Mouse (Mus musculus) frontal cortex, postnatal 36 days (tissue): ENCODE measurements around the gene C4b.
"Not testable (repeated sequence)": the region's sequence is repeated elsewhere in the genome, so short reads cannot be mapped to it uniquely, and the experiment has no call there.

Source experiments
- DNase-seq, 2 experiments: peaks; one replicate each; pipeline ENCODE4 v3.0.0; 2022; ENCODE audit warnings: low spot score in 2 of 2

Gene C4b

DNA sequence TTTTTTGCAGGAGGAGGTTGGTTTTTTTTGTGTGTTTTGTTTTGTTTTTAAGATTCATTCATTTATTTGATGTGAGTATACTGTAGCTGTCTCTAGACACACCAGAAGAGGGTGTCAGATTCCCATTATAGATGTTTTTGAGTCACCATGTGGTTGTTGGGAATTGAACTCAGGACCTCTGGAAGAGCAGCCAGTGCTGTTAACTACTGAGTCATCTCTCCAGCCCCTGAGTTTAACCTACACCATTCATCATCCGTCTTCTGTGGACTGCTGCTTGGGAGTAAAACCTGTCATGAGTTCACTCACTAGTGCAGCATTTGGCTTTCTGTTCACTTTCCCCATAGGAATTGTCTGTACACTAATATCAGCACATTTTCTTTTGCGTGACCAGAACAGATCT lies 37.2 kb downstream of the C4b start:
- not testable (repeated sequence) for DNase-seq

GRCm38 (mm10) chr17:34700671-34701071 lies 43.0 kb downstream of the C4b start:
- peak; percentile 38 to 48 for DNase-seq

DNA sequence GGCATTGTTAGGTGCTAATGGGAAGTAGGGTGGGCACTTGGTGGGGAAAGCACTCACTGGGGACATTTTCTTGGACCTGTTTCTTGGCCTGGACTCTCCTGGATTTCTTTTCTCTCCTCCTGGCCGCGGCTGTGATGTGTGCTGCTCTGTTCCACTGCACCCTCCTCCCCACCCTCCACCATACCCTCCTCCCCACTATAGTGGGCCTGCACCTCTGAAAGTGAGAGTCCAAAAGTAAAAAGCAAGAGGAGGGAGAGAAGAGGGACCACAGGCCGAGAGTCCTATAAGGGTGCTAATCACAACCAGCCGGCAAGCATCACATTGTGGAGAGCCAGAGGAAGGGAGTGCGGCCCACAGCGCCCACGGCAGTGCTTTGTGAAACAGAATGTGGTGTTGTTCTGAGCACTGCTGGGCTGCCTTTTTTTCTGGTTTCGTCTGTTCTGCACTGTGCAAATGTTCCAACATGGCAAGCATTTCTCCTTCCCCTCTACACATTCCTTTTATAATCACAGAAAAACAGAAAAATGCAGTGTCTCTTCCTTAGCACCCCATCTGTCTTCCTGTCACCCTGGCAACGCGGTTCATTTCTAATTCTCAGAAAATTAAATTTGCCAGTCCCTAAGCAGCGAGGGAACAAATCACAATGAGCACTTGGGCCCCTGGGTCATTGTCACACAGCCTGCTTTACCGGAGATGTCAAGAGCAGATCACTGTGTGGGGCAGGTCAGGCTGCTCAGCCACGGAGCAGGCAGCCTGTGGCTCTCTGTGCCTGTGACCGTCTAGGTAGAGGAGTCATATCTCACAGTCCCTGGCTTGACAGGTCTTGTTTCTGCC lies 43.9 kb downstream of the C4b start:
- DNase-seq: peak; percentile 69 to 80

GRCm38 (mm10) chr17:34692906-34693305 lies 50.8 kb downstream of the C4b start:
- DNase-seq: no peak

- DNase-seq: no peak
These were observed 53.2 kb downstream of the C4b start for GRCm38 (mm10) chr17:34690458-34690857.

GRCm38 (mm10) chr17:34688889-34689288 lies 54.8 kb downstream of the C4b start:
- no peak for DNase-seq

GRCm38 (mm10) chr17:34685120-34686110 lies 58.3 kb downstream of the C4b start:
- DNase-seq: no peak

DNA sequence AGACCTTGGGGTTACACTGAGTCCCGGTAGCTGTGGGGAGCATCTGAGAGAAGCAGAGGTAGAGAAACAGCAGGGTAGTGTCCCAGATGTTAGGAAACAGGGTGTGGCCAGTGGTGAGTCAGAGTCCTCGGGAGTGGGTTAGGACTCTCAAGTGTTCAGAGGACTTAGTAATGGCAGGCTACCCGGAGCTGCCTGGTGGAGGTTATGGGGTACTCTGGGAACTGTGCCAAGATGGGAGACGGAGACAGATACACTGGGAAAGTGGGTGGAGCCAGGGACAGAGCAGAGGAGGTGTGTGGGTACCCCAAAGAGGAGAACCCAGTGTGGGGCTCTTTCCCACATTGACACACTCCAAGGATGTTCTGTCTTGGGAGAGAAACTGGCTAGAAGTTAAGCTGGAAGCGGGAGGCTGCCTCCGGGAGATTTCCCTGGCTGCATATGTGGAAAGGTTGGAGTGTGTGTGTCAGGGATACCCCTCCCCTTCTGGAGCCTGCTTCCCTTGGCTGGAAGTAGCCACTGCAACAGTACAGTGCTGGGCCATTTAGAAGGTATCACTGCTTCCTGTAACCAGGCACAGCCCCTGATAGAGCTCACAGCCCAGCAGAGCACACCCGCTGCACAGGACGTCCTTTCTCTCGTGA lies 59.3 kb downstream of the C4b start:
- DNase-seq: no peak

DNA sequence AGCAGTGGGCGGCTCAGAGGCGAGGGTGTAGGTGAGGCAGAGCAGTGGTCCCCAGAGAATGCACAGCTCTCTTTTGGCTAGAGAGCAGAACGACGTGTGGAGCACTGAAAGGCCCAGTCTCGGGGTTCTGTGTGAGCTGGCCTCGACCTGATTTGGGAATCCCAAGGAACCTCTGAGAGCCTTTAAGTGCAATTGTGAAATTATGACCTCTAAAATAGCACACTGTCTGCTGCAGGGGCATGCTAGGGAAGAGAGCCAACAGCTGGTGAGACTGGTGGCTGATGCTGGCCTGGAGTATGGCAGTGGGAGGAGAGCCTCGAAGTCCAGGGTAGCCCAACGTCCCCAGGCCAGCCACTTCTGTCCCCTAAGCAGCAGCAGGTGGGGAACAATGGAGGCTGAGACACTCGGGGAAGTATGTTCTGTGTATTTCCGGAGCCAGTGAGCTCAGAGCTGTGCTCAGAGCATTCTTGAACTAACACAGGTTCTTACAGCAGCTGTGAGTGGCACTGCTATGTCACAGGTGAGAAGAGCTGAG lies 59.9 kb downstream of the C4b start:
- DNase-seq: no peak

GRCm38 (mm10) chr17:34683179-34683578 lies 60.5 kb downstream of the C4b start:
- no peak for DNase-seq

DNA sequence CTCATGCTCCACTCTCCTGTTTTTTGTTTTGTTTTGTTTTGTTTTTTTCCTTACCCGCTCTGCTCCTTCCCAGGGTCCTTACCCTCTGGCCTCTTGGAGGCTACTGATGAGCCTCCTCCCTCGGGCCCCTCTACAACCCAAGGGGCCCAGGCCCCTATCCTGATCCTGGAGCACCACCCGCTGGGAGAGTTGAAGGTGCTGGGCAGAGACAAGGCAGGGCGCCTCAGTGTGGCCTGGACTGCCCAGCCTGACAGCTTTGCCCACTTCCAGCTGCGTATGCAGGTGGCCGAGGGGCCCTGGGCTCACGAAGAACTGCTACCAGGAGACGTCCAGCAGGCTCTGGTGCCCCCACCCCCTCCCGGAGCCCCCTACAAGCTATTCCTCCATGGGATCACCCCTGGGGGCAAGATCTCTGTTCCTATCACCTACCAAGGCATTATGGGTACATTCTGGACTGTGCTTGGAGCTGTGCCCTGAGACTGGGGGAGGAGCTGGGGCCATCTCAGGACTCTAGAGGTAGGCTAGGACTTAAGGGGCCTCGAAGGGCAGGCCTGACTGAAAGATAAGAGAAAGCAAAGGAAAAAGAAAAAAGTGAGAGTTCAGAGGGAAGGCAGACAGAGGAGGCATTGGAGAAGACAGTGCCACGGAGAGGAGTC lies 61.7 kb downstream of the C4b start:
- no peak for DNase-seq

DNA sequence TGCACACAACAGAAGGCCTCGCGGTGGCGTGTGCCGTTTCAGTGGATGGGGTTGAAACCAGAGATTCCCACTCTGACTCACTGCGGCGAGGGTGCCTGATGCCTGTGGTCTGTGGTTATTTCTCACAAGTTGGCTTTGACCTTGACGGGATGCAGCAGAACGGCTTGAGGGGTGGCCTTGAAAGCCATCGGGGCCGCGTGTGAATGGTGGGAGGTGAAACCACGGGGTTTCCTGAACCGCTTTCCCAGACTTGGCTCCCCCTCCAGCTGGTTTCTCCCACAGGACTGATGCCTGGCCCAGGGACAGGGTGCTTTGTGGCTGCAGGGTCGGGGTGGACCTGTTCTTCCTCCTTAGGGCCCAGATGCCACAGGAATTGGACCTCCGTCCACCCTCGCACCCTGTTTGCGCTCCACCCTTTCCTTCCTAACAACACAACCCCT lies 62.5 kb downstream of the C4b start:
- no peak for DNase-seq

GRCm38 (mm10) chr17:34680621-34681020 lies 63.1 kb downstream of the C4b start:
- no peak for DNase-seq

- DNase-seq: no peak
These were observed 63.5 kb downstream of the C4b start for GRCm38 (mm10) chr17:34680191-34680590.
